Mouse (Mus musculus) embryo, embryonic 11.5 days (tissue): Measurements from ENCODE around the gene Psap.

ENCODE experiments used
- DNase-seq: peaks from one replicate; pipeline ENCODE4 v3.0.0-alpha.2; 2012; ENCODE audit warnings: low read depth, low spot score

Gene Psap

GRCm38 (mm10) chr10:60287726-60288125 lies 10.3 kb downstream of the Psap start:
- DNase-seq, result no peak

GRCm38 (mm10) chr10:60289216-60289615 lies 11.8 kb downstream of the Psap start:
- DNase-seq, result no peak

GRCm38 (mm10) chr10:60290026-60290738 lies 12.8 kb downstream of the Psap start:
- DNase-seq, result no peak

- no peak for DNase-seq
Observed at GRCm38 (mm10) chr10:60290739-60291110, 13.3 kb downstream of the Psap start.

GRCm38 (mm10) chr10:60292209-60292608 lies 14.8 kb downstream of the Psap start:
- DNase-seq, result no peak

- no peak for DNase-seq
Observed at GRCm38 (mm10) chr10:60294621-60295020, 17.2 kb downstream of the Psap start.

GRCm38 (mm10) chr10:60295356-60295755 lies 17.9 kb downstream of the Psap start:
- DNase-seq, result no peak

GRCm38 (mm10) chr10:60296027-60296426 lies 18.6 kb downstream of the Psap start:
- no peak for DNase-seq

- no peak for DNase-seq
Observed at GRCm38 (mm10) chr10:60299636-60300035, 22.2 kb downstream of the Psap start.

GRCm38 (mm10) chr10:60303419-60303818 lies 26.0 kb downstream of the Psap start:
- DNase-seq, result no peak

- peak; percentile 71 for DNase-seq
Observed at GRCm38 (mm10) chr10:60304854-60305628, 27.6 kb downstream of the Psap start.

- DNase-seq, result no peak
Observed at GRCm38 (mm10) chr10:60310629-60311028, 33.2 kb downstream of the Psap start.

GRCm38 (mm10) chr10:60313606-60314005 lies 36.2 kb downstream of the Psap start:
- DNase-seq, result no peak

- no peak for DNase-seq
Observed at GRCm38 (mm10) chr10:60316166-60316565, 38.7 kb downstream of the Psap start.

- no peak for DNase-seq
Observed at GRCm38 (mm10) chr10:60328963-60329650, 51.7 kb downstream of the Psap start.

GRCm38 (mm10) chr10:60334583-60334982 lies 57.2 kb downstream of the Psap start:
- DNase-seq, result no peak

- no peak for DNase-seq
Observed at GRCm38 (mm10) chr10:60335021-60335420, 57.6 kb downstream of the Psap start.

- no peak for DNase-seq
Observed at GRCm38 (mm10) chr10:60341528-60341927, 64.1 kb downstream of the Psap start.

- DNase-seq, result no peak
Observed at GRCm38 (mm10) chr10:60344111-60344510, 66.7 kb downstream of the Psap start.

- no peak for DNase-seq
Observed at GRCm38 (mm10) chr10:60346056-60346455, 68.6 kb downstream of the Psap start.

GRCm38 (mm10) chr10:60346701-60347405 lies 69.4 kb downstream of the Psap start, which contains the start of gene Vsir:
TSS of gene Vsir (plus strand) at chr10:60346851.
- peak; percentile 56 for DNase-seq
